Mouse (Mus musculus) forebrain, embryonic 10.5 days (tissue): Measurements from ENCODE around the gene Rab4a. TPM values are rescaled to one million over a fixed set of nuclear protein-coding genes. Genes with fewer than 3 reads are reported as not detected.

Source experiments
- DNase-seq: peaks from one replicate; pipeline ENCODE4 v3.0.0-alpha.2; 2017; ENCODE audit warnings: low spot score; ENCODE audit errors: extremely low spot score
- H3K27ac ChIP-seq: fragments of 300-500 bp; sonication (generic); 2 replicates; pipeline ENCODE4 v1.5.1; 2016; ENCODE audit warnings: mild to moderate bottlenecking
- H3K27me3 ChIP-seq: fragments of 300-500 bp; sonication (generic); 2 replicates; pipeline ENCODE4 v1.6.1; 2016; ENCODE audit warnings: mild to moderate bottlenecking; ENCODE audit not compliant: poor library complexity, severe bottlenecking
- H3K36me3 ChIP-seq: fragments of 300-500 bp; sonication (generic); replicated peaks from 2 replicates; pipeline ENCODE4 v1.6.1; 2016; ENCODE audit warnings: mild to moderate bottlenecking, moderate library complexity
- H3K4me1 ChIP-seq: fragments of 300-500 bp; sonication (generic); 2 replicates; pipeline ENCODE4 v1.6.1; 2016
- H3K4me3 ChIP-seq: fragments of 300-500 bp; sonication (generic); 2 replicates; pipeline ENCODE4 v1.5.1; 2016; ENCODE audit warnings: mild to moderate bottlenecking, moderate library complexity
- H3K9me3 ChIP-seq: fragments of 300-500 bp; sonication (generic); 2 replicates; pipeline ENCODE4 v1.6.1; 2016; ENCODE audit warnings: mild to moderate bottlenecking, moderate library complexity
- WGBS: fragments of 180-500 bp; shearing (Covaris S2); methylation state at CpG from one replicate; pipeline ENCODE4 v1.1.7; 2016; 5-methylcytosine and 5-hydroxymethylcytosine counted together
- polyA plus RNA-seq: library from polyadenylated mRNA; unstranded; fragments of >200 nt; fragmentation: Nextera tagmentation; extraction: Ambion mirVana; gene quantifications from 2 replicates; pipeline ENCODE4 v1.2.1, GENCODE M21; 2016

Gene Rab4a
- polyA plus RNA-seq, 1 experiment from 2014 or later, result 74.9 TPM

GRCm38 (mm10) chr8:123773468-123773867 lies 32.3 kb upstream of the Rab4a start:
- H3K27me3 ChIP-seq, result peaks cover 3% of the 10 kb centered on the region; the same call in 1 of the 2 replicates
- 0 out of 2 replicates have a peak, but pooled peaks cover 2% of the 10 kb centered on the region for H3K9me3 ChIP-seq
- H3K4me3 ChIP-seq, result no peak overlapping the region
- H3K36me3 ChIP-seq, result no peaks in the 10 kb centered on the region
- H3K4me1 ChIP-seq, result peaks cover 19% of the 10 kb centered on the region
- WGBS, result 75% methylated on average over 12 of the region's 12 CpGs
- H3K27ac ChIP-seq, result no peak overlapping the region
- DNase-seq, result no peak

GRCm38 (mm10) chr8:123774491-123774890 lies 31.3 kb upstream of the Rab4a start:
- no peak overlapping the region for H3K4me3 ChIP-seq
- H3K36me3 ChIP-seq, result no peaks in the 10 kb centered on the region
- peaks cover 1% of the 10 kb centered on the region; the same call in 1 of the 2 replicates for H3K27me3 ChIP-seq
- H3K4me1 ChIP-seq, result peaks cover 19% of the 10 kb centered on the region
- WGBS, result 97% methylated on average over 1 of the region's 1 CpGs
- no peak for DNase-seq
- 0 out of 2 replicates have a peak, but pooled peaks cover 2% of the 10 kb centered on the region for H3K9me3 ChIP-seq
- H3K27ac ChIP-seq, result no peak overlapping the region

DNA sequence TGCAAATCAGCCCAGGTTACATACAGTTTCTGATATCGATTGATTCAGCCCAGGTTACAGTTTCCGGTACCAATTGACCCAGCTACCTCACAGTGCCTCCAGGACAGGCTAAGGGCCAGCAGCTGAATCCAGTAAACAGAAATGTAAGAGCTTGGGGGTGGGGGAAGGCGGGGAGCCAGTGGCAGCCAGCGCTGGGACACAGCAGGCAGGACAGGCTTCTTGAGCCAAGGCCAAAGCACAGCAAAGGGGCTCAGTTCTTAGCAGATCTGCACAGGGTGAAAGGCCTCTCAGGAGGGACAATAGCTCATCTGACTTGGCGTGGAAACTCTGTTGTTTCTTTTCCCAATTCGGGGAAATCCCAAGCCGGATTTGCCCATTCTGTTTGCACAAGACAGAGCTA lies 28.5 kb upstream of the Rab4a start:
- H3K27me3 ChIP-seq, result 0 out of 2 replicates have a peak, but pooled peaks cover 5% of the 10 kb centered on the region
- DNase-seq, result no peak
- peaks cover 31% of the 10 kb centered on the region for H3K4me1 ChIP-seq
- 44% methylated on average over 7 of the region's 7 CpGs for WGBS
- H3K9me3 ChIP-seq, result 0 out of 2 replicates have a peak, but pooled peaks cover 2% of the 10 kb centered on the region
- no peak overlapping the region for H3K4me3 ChIP-seq
- no peaks in the 10 kb centered on the region for H3K36me3 ChIP-seq
- peak overlapping the region; percentile 27 for H3K27ac ChIP-seq

DNA sequence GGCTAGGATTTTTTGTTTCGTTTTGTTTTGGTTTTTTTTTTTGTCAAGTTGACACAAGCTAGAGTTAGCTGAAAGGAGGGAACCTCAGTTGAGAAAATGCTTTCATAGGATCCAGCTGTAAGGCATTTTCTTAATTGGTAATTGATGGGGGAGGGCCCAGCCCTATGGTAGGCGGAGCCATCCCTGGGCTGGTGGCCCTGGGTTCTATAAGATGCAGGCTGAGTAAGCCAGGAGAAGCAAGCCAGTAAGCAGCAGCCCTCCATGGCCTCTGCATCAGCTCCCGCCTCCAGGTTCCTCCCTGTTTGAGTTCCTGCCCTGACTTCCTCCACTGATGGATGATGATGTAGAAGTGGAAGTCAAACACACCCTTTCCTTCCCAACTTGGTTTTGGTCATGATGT lies 25.3 kb upstream of the Rab4a start:
- 65% methylated on average over 3 of the region's 3 CpGs for WGBS
- Histone ChIP-seq H3K27ac (no peak overlapping the region), H3K4me1 (peaks cover 27% of the 10 kb centered on the region), H3K4me3 (no peak overlapping the region), H3K36me3 (no peaks in the 10 kb centered on the region), H3K27me3 (0 out of 2 replicates have a peak, but pooled peaks cover 6% of the 10 kb centered on the region), H3K9me3 (no peaks in the 10 kb centered on the region)
- no peak for DNase-seq

DNA sequence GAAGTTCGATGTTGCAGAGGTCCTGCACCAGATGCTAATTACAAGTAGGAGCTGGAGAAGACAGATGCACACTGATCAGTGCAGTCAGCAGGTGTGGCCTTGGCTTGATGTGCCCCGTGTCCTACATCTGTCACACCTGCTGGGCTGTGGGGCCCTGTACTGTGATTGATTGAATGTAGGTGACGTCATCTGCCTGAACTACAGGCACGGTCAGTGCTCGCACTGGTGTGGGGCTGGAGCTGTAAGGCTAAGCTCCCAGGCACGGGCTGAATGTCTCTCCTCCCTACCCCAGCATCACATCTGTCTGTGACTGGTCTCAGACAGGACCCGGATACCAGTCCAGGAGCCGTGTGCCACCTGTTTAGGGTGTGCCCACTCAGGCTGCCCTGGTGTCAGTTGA lies 24.5 kb upstream of the Rab4a start:
- WGBS, result 83% methylated on average over 8 of the region's 8 CpGs
- DNase-seq, result no peak
- Histone ChIP-seq H3K27ac (peak overlapping the region; percentile 51), H3K9me3 (no peaks in the 10 kb centered on the region), H3K4me3 (no peak overlapping the region), H3K27me3 (peaks cover 6% of the 10 kb centered on the region; the same call in 1 of the 2 replicates), H3K36me3 (no peaks in the 10 kb centered on the region), H3K4me1 (peaks cover 27% of the 10 kb centered on the region)

DNA sequence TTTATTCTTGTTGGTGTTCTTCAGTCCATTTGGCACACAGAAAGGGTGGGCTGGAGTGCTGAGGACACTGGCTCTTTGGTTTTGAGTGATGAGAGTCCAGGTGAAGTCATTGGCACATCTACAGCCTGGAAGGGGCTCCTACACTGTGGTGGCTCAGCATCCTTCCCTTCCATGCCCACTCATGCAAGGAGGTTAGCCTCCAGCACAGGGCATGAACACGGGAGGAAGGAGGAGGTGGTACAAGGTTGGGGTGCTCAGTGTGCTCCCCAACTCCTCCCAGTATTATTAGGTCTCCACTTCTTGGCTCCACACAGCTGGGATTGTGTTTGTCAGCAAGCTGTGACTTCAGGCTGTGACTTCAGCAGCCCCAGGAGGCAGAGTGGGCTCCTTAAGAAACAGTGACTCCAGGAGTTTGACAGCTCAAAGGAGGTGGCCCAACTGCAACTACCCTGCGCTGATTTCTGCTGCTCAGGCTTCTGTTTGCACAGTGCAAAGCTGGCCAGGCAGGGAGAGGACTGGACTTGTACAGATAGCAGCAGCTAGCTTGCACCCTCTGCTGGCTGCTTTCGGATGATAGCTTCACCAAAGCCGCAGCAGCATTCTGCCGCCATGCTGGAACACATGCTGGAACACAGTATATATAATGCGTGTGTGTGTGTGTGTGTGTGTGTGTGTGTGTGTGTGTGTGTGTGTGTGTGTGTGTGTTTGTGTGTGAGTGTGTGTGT lies 22.1 kb upstream of the Rab4a start:
- peaks cover 8% of the 10 kb centered on the region; the same call in 1 of the 2 replicates for H3K27me3 ChIP-seq
- peak; percentile 78 for DNase-seq
- no peaks in the 10 kb centered on the region for H3K9me3 ChIP-seq
- 0 out of 2 replicates have a peak overlapping the region, but pooled peaks have one; percentile 13 for H3K27ac ChIP-seq
- no peak overlapping the region for H3K4me3 ChIP-seq
- 18% methylated on average over 6 of the region's 6 CpGs for WGBS
- H3K4me1 ChIP-seq, result peaks cover 28% of the 10 kb centered on the region
- H3K36me3 ChIP-seq, result no peaks in the 10 kb centered on the region

DNA sequence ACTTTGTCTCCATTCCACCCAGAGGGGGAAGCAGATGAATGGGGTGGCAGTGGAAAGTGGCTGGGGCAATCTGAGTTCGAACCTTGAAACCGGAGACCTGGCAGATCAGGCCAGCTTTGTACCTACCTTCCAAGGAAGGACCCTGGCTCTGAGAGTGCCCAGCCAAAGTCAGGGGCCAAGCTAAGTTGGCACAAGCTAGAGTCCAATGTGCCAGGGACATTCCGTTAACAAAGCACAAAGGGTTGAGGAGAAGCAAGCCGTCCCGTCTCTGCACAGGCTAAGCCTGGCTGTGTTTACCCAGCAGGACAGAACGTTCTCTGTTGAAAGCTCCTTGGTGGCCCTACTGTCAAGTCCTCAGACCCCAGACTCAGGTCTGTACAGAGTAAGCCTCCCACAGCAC lies 19.6 kb upstream of the Rab4a start:
- Histone ChIP-seq H3K27ac (peak overlapping the region; percentile 30; the same call in 1 of the 2 replicates), H3K27me3 (peaks cover 15% of the 10 kb centered on the region; the same call in 1 of the 2 replicates), H3K9me3 (no peaks in the 10 kb centered on the region), H3K4me3 (no peak overlapping the region), H3K4me1 (peaks cover 39% of the 10 kb centered on the region), H3K36me3 (no peaks in the 10 kb centered on the region)
- DNase-seq, result no peak
- WGBS, result 79% methylated on average over 6 of the region's 6 CpGs

DNA sequence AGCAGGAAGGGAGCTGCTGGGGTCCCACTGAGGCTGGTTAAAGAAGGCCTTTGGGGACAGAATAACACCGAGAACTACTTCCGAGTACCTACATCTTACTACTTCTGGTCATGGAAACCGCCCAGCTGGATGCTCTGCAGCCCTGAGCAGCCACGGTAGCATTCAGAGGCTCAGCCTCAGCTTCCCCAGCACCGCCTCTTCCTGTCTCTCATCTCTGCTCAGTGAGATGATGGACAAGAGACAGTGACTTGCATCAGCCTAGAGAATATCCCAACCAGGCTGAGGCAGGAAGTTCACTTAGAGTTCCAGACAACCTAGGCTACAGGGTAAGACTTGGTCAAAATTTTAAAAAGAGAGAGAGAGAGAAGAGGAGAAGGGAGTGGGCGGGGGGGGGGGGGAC lies 19.1 kb upstream of the Rab4a start:
- no peak overlapping the region for H3K4me3 ChIP-seq
- H3K4me1 ChIP-seq, result peaks cover 40% of the 10 kb centered on the region
- peak overlapping the region; percentile 30; the same call in 1 of the 2 replicates for H3K27ac ChIP-seq
- no peak for DNase-seq
- H3K36me3 ChIP-seq, result no peaks in the 10 kb centered on the region
- H3K9me3 ChIP-seq, result no peaks in the 10 kb centered on the region
- H3K27me3 ChIP-seq, result peaks cover 20% of the 10 kb centered on the region; the same call in 1 of the 2 replicates
- WGBS, result 82% methylated on average over 6 of the region's 6 CpGs

GRCm38 (mm10) chr8:123787254-123787897 lies 18.4 kb upstream of the Rab4a start:
- H3K4me1 ChIP-seq, result peaks cover 47% of the 10 kb centered on the region
- H3K27ac ChIP-seq, result no peak overlapping the region
- no peak overlapping the region for H3K4me3 ChIP-seq
- no peaks in the 10 kb centered on the region for H3K36me3 ChIP-seq
- peaks cover 14% of the 10 kb centered on the region; the same call in 1 of the 2 replicates for H3K27me3 ChIP-seq
- WGBS, result 69% methylated on average over 21 of the region's 21 CpGs
- H3K9me3 ChIP-seq, result no peaks in the 10 kb centered on the region
- DNase-seq, result no peak

- 64% methylated on average over 14 of the region's 14 CpGs for WGBS
- no peak overlapping the region for H3K27ac ChIP-seq
- no peak overlapping the region for H3K4me3 ChIP-seq
- no peaks in the 10 kb centered on the region for H3K36me3 ChIP-seq
- H3K9me3 ChIP-seq, result no peaks in the 10 kb centered on the region
- H3K27me3 ChIP-seq, result peaks cover 23% of the 10 kb centered on the region; the same call in 1 of the 2 replicates
- DNase-seq, result no peak
- peaks cover 53% of the 10 kb centered on the region for H3K4me1 ChIP-seq
Measured at GRCm38 (mm10) chr8:123788416-123789170, 17.2 kb upstream of the Rab4a start.

DNA sequence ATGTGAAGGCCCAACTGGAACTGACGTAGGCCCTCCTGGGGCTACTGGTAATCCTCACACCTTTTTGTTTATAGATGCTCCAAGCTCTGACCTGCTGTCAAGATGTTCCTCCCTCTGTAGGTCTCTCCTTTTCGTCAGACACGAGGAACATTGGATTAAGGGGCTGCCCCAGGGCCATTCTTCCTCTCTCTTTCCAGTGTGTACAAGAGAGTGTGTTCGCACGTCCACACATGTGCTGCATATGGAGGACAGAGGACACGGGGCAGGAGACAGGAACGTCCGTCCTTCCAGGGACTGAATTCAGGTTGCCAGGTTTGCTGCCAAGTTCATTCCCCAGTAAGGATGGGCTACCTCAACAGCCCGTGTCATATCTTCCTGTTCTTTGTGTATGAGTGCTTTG lies 16.3 kb upstream of the Rab4a start:
- H3K4me1 ChIP-seq, result peaks cover 54% of the 10 kb centered on the region
- DNase-seq, result no peak
- H3K36me3 ChIP-seq, result no peaks in the 10 kb centered on the region
- H3K27ac ChIP-seq, result no peak overlapping the region
- H3K27me3 ChIP-seq, result peaks cover 23% of the 10 kb centered on the region; the same call in 1 of the 2 replicates
- H3K4me3 ChIP-seq, result no peak overlapping the region
- 76% methylated on average over 9 of the region's 9 CpGs for WGBS
- H3K9me3 ChIP-seq, result no peaks in the 10 kb centered on the region

DNA sequence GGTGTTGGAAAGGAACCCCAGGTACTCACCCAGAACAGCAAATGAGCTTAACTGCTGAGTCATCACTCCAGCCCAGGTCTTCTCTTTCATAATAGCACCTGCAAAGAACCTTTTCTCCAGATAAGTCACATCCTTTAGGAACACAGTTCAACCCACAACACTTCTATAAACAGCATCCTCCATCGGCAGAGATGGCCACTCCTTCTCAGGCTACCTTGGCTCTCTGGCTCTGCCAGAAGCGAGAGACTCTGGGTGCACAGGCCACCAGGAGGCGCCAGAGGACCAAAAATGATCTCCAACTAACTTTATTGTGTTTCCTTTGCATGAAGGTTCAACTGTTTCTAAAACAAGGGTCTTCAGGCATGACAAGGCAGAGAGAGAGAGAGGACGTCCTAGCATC lies 15.8 kb upstream of the Rab4a start:
- H3K27ac ChIP-seq, result peak overlapping the region; percentile 90
- no peak overlapping the region for H3K4me3 ChIP-seq
- peaks cover 58% of the 10 kb centered on the region for H3K4me1 ChIP-seq
- H3K36me3 ChIP-seq, result no peaks in the 10 kb centered on the region
- no peaks in the 10 kb centered on the region for H3K9me3 ChIP-seq
- H3K27me3 ChIP-seq, result peaks cover 23% of the 10 kb centered on the region; the same call in 1 of the 2 replicates
- DNase-seq, result peak; percentile 95
- 4% methylated on average over 4 of the region's 4 CpGs for WGBS
